Mouse (Mus musculus): Measurements from ENCODE around the gene Art3. TPM values are rescaled to one million over a fixed set of nuclear protein-coding genes. Genes with fewer than 3 reads are reported as not detected.
A peak's percentile ranks its signal among the peaks of the same experiment; 100 is the strongest.

The Art3 gene
- polyA plus RNA-seq, 1 experiment from 2014 or later = 3.5 TPM

- no peak overlapping the region for H3K9ac ChIP-seq (replicated peaks)
- no peak overlapping the region for H3K27ac ChIP-seq (replicated peaks)
- WGBS = 87% methylated on average over 6 of the region's 6 CpGs
- no peak for ATAC-seq (replicated peaks)
- H3K9me3 ChIP-seq = no peaks in the 10 kb centered on the region
- no peak overlapping the region for H3K4me3 ChIP-seq
- H3K36me3 ChIP-seq = no peaks in the 10 kb centered on the region
- no peaks in the 10 kb centered on the region for H3K27me3 ChIP-seq
- H3K4me2 ChIP-seq (replicated peaks) = no peak overlapping the region
- peaks cover 18% of the 10 kb centered on the region for H3K4me1 ChIP-seq
Measured at GRCm38 (mm10) chr5:92370392-92370791, 38.8 kb downstream of the Art3 start.

- Histone ChIP-seq H3K27me3 (no peaks in the 10 kb centered on the region), H3K27ac (replicated peaks) (no peak overlapping the region), H3K4me2 (replicated peaks) (no peak overlapping the region), H3K36me3 (no peaks in the 10 kb centered on the region), H3K4me3 (no peak overlapping the region), H3K9ac (replicated peaks) (no peak overlapping the region), H3K9me3 (no peaks in the 10 kb centered on the region), H3K4me1 (peaks cover 18% of the 10 kb centered on the region)
- 0 out of 2 replicates have a peak, but pooled peaks have one; percentile 24 for ATAC-seq (replicated peaks)
- WGBS = 78% methylated on average over 6 of the region's 6 CpGs
Measured at GRCm38 (mm10) chr5:92370891-92371290, 39.3 kb downstream of the Art3 start.

- Histone ChIP-seq H3K4me2 (replicated peaks) (no peak overlapping the region), H3K9ac (replicated peaks) (no peak overlapping the region), H3K4me3 (no peak overlapping the region), H3K4me1 (peaks cover 18% of the 10 kb centered on the region), H3K27ac (replicated peaks) (no peak overlapping the region), H3K9me3 (no peaks in the 10 kb centered on the region), H3K36me3 (no peaks in the 10 kb centered on the region), H3K27me3 (no peaks in the 10 kb centered on the region)
- WGBS = 40% methylated on average over 14 of the region's 14 CpGs
- peak; percentile 32; the same call in 1 of the 2 replicates for ATAC-seq (replicated peaks)
Measured at GRCm38 (mm10) chr5:92371361-92371976, 39.8 kb downstream of the Art3 start.

GRCm38 (mm10) chr5:92372605-92373004 lies 41.0 kb downstream of the Art3 start:
- Histone ChIP-seq H3K4me2 (replicated peaks) (no peak overlapping the region), H3K4me3 (no peak overlapping the region)

GRCm38 (mm10) chr5:92374721-92375142 lies 43.1 kb downstream of the Art3 start:
- WGBS = 79% methylated on average over 6 of the region's 6 CpGs
- no peaks in the 10 kb centered on the region for H3K36me3 ChIP-seq
- no peak overlapping the region for H3K4me2 ChIP-seq (replicated peaks)
- no peaks in the 10 kb centered on the region for H3K27me3 ChIP-seq
- no peak for ATAC-seq (replicated peaks)
- H3K4me3 ChIP-seq = no peak overlapping the region
- H3K27ac ChIP-seq (replicated peaks) = no peak overlapping the region
- H3K9me3 ChIP-seq = no peaks in the 10 kb centered on the region
- no peak overlapping the region for H3K9ac ChIP-seq (replicated peaks)
- H3K4me1 ChIP-seq = peaks cover 17% of the 10 kb centered on the region

More at GRCm38 (mm10) chr5:92372605-92373004, 41.0 kb downstream of the Art3 start:
- H3K4me1 ChIP-seq = peaks cover 25% of the 10 kb centered on the region
- WGBS = 89% methylated on average over 2 of the region's 2 CpGs
- H3K36me3 ChIP-seq = no peaks in the 10 kb centered on the region
- H3K27me3 ChIP-seq = no peaks in the 10 kb centered on the region
- no peak overlapping the region for H3K27ac ChIP-seq (replicated peaks)
- H3K9me3 ChIP-seq = no peaks in the 10 kb centered on the region
- no peak overlapping the region for H3K9ac ChIP-seq (replicated peaks)
- no peak for ATAC-seq (replicated peaks)

- H3K4me3 ChIP-seq = no peak overlapping the region
- peaks cover 17% of the 10 kb centered on the region for H3K4me1 ChIP-seq
- H3K9ac ChIP-seq (replicated peaks) = no peak overlapping the region
- WGBS = 87% methylated on average over 17 of the region's 17 CpGs
- no peaks in the 10 kb centered on the region for H3K27me3 ChIP-seq
- no peak for ATAC-seq (replicated peaks)
- no peak overlapping the region for H3K4me2 ChIP-seq (replicated peaks)
- H3K36me3 ChIP-seq = no peaks in the 10 kb centered on the region
- H3K27ac ChIP-seq (replicated peaks) = no peak overlapping the region
- no peaks in the 10 kb centered on the region for H3K9me3 ChIP-seq
Measured at GRCm38 (mm10) chr5:92375368-92375767, 43.7 kb downstream of the Art3 start.

GRCm38 (mm10) chr5:92376795-92377405 lies 45.3 kb downstream of the Art3 start:
- H3K9ac ChIP-seq (replicated peaks) = no peak overlapping the region
- H3K27me3 ChIP-seq = no peaks in the 10 kb centered on the region
- H3K4me2 ChIP-seq (replicated peaks) = no peak overlapping the region
- H3K9me3 ChIP-seq = no peaks in the 10 kb centered on the region
- H3K27ac ChIP-seq (replicated peaks) = no peak overlapping the region
- no peaks in the 10 kb centered on the region for H3K36me3 ChIP-seq
- ATAC-seq (replicated peaks) = no peak
- no peak overlapping the region for H3K4me3 ChIP-seq
- H3K4me1 ChIP-seq = peaks cover 8% of the 10 kb centered on the region
- 30% methylated on average over 13 of the region's 13 CpGs for WGBS

GRCm38 (mm10) chr5:92381550-92382348 lies 50.1 kb downstream of the Art3 start:
- H3K9ac ChIP-seq (replicated peaks) = no peak overlapping the region
- no peak overlapping the region for H3K27ac ChIP-seq (replicated peaks)
- peaks cover 7% of the 10 kb centered on the region for H3K4me1 ChIP-seq
- no peaks in the 10 kb centered on the region for H3K27me3 ChIP-seq
- H3K9me3 ChIP-seq = no peaks in the 10 kb centered on the region
- 31% methylated on average over 12 of the region's 12 CpGs for WGBS
- H3K36me3 ChIP-seq = no peaks in the 10 kb centered on the region
- H3K4me2 ChIP-seq (replicated peaks) = no peak overlapping the region
- ATAC-seq (replicated peaks) = peak; percentile 94
- no peak overlapping the region for H3K4me3 ChIP-seq

- Histone ChIP-seq H3K27ac (replicated peaks) (no peak overlapping the region), H3K4me2 (replicated peaks) (no peak overlapping the region), H3K4me3 (no peak overlapping the region), H3K9ac (replicated peaks) (no peak overlapping the region), H3K36me3 (no peaks in the 10 kb centered on the region), H3K9me3 (no peaks in the 10 kb centered on the region), H3K27me3 (no peaks in the 10 kb centered on the region), H3K4me1 (0 out of 2 replicates have a peak, but pooled peaks cover 1% of the 10 kb centered on the region)
- peak; percentile 15; the same call in 1 of the 2 replicates for ATAC-seq (replicated peaks)
- 68% methylated on average over 9 of the region's 9 CpGs for WGBS
Measured at GRCm38 (mm10) chr5:92382349-92382679, 50.7 kb downstream of the Art3 start.

GRCm38 (mm10) chr5:92383747-92384146 lies 52.1 kb downstream of the Art3 start:
- WGBS = 82% methylated on average over 7 of the region's 7 CpGs
- H3K9ac ChIP-seq (replicated peaks) = no peak overlapping the region
- ATAC-seq (replicated peaks) = no peak

GRCm38 (mm10) chr5:92384855-92385254 lies 53.2 kb downstream of the Art3 start:
- Histone ChIP-seq H3K4me3 (no peak overlapping the region), H3K9ac (replicated peaks) (no peak overlapping the region), H3K4me2 (replicated peaks) (no peak overlapping the region), H3K9me3 (no peaks in the 10 kb centered on the region), H3K4me1 (no peaks in the 10 kb centered on the region), H3K27me3 (no peaks in the 10 kb centered on the region), H3K36me3 (no peaks in the 10 kb centered on the region), H3K27ac (replicated peaks) (no peak overlapping the region)
- no peak for ATAC-seq (replicated peaks)
- WGBS = 47% methylated on average over 7 of the region's 7 CpGs

More at GRCm38 (mm10) chr5:92383747-92384146, 52.1 kb downstream of the Art3 start:
- no peaks in the 10 kb centered on the region for H3K27me3 ChIP-seq
- no peaks in the 10 kb centered on the region for H3K4me1 ChIP-seq
- H3K9me3 ChIP-seq = no peaks in the 10 kb centered on the region
- H3K27ac ChIP-seq (replicated peaks) = no peak overlapping the region
- H3K36me3 ChIP-seq = no peaks in the 10 kb centered on the region
- H3K4me3 ChIP-seq = no peak overlapping the region
- H3K4me2 ChIP-seq (replicated peaks) = no peak overlapping the region

GRCm38 (mm10) chr5:92386102-92386501 lies 54.5 kb downstream of the Art3 start:
- Histone ChIP-seq H3K9me3 (no peaks in the 10 kb centered on the region), H3K4me3 (no peak overlapping the region), H3K27ac (replicated peaks) (no peak overlapping the region), H3K9ac (replicated peaks) (no peak overlapping the region), H3K4me2 (replicated peaks) (no peak overlapping the region), H3K27me3 (no peaks in the 10 kb centered on the region), H3K36me3 (no peaks in the 10 kb centered on the region), H3K4me1 (no peaks in the 10 kb centered on the region)
- WGBS = 88% methylated on average over 5 of the region's 5 CpGs
- ATAC-seq (replicated peaks) = no peak
